10 mouse cellular contexts compared by ENCODE assay signal in genomic region chr7:130380769-130381355, GRCm38 (mm10).
DNase-seq lines count a peak whose midpoint lies in the region; ATAC-seq lines count a peak whose summit lies in the region.
"Had no signal": no experiment of that assay in that cellular context is flagged by ENCODE, and none has a peak within 500 bp of the region (broad histone marks: within the 10 kb centered on the region; RNA-seq: fewer than 3 reads in every experiment).

No protein-coding gene starts in this region.

- no peak overlapping the region for H3K27ac ChIP-seq in heart, embryonic 10.5 days
- H3K27ac ChIP-seq in forebrain, embryonic 14.5 days (ENCODE audit: low read depth, low read length): peak overlapping the region; percentile 68; the same call in 1 of the 2 replicates
- H3K27ac ChIP-seq in midbrain, embryonic 13.5 days: peak overlapping the region; percentile 59; the same call in 1 of the 2 replicates
- H3K27ac ChIP-seq: embryonic facial prominence, embryonic 12.5 days had no signal

- H3K36me3 ChIP-seq in heart, embryonic 10.5 days: peaks cover 7% of the 10 kb centered on the region; the same call in 1 of the 2 replicates
- H3K36me3 ChIP-seq in forebrain, embryonic 14.5 days (ENCODE audit: control insufficient read depth, insufficient read depth, low read length): no peaks in the 10 kb centered on the region
- no peaks in the 10 kb centered on the region for H3K36me3 ChIP-seq in midbrain, embryonic 13.5 days
- H3K36me3 ChIP-seq: embryonic facial prominence, embryonic 12.5 days had no signal

- no peak overlapping the region for H3K4me3 ChIP-seq in heart, embryonic 10.5 days
- H3K4me3 ChIP-seq in forebrain, embryonic 14.5 days (ENCODE audit: low read depth, low read length): no peak overlapping the region
- H3K4me3 ChIP-seq in midbrain, embryonic 13.5 days (replicated peaks): no peak overlapping the region
- H3K4me3 ChIP-seq: embryonic facial prominence, embryonic 12.5 days; myocyte had no signal

- no peaks in the 10 kb centered on the region for H3K9me3 ChIP-seq in heart, embryonic 10.5 days
- no peaks in the 10 kb centered on the region for H3K9me3 ChIP-seq in forebrain, embryonic 14.5 days (replicated peaks; ENCODE audit: control insufficient read depth, low read length)
- no peaks in the 10 kb centered on the region for H3K9me3 ChIP-seq in midbrain, embryonic 13.5 days

- intact Hi-C loops in left cerebral cortex, postnatal 10 days (cut with DNase I): loop anchor here (10.0 kb wide), 1 partner anchor 726 kb away; no protein-coding TSS in a partner anchor

- 0 out of 2 replicates have a peak, but pooled peaks have one; percentile 14 for ATAC-seq in forebrain, embryonic 14.5 days
- no peak; the same call in 1 of the 2 replicates for ATAC-seq in midbrain, embryonic 13.5 days

- H3K4me1 ChIP-seq in heart, embryonic 10.5 days: no peaks in the 10 kb centered on the region
- H3K4me1 ChIP-seq in forebrain, embryonic 14.5 days (ENCODE audit: control insufficient read depth, insufficient read depth, low read length): peaks cover 12% of the 10 kb centered on the region; the same call in 1 of the 2 replicates
- peaks cover 21% of the 10 kb centered on the region for H3K4me1 ChIP-seq in midbrain, embryonic 13.5 days (replicated peaks)

- no peak overlapping the region for H3K9ac ChIP-seq in forebrain, embryonic 14.5 days (ENCODE audit: low read length)
- H3K9ac ChIP-seq in midbrain, embryonic 13.5 days (replicated peaks): no peak overlapping the region
- H3K9ac ChIP-seq: embryonic facial prominence, embryonic 12.5 days had no signal

- no peaks in the 10 kb centered on the region for H3K27me3 ChIP-seq in heart, embryonic 10.5 days (ENCODE audit: insufficient read depth, poor library complexity, severe bottlenecking)
- H3K27me3 ChIP-seq in forebrain, embryonic 14.5 days (replicated peaks; ENCODE audit: control insufficient read depth, insufficient read depth, low read length): no peaks in the 10 kb centered on the region
- peaks cover 59% of the 10 kb centered on the region for H3K27me3 ChIP-seq in midbrain, embryonic 13.5 days
- H3K27me3 ChIP-seq: embryonic facial prominence, embryonic 12.5 days had no signal

- H3K4me2 ChIP-seq in forebrain, embryonic 14.5 days (ENCODE audit: low read length): no peak overlapping the region
- no peak overlapping the region for H3K4me2 ChIP-seq in midbrain, embryonic 13.5 days (replicated peaks)
- H3K4me2 ChIP-seq: embryonic facial prominence, embryonic 12.5 days had no signal

- WGBS in heart, embryonic 10.5 days: 85% methylated on average over 8 of the region's 8 CpGs
- 73% methylated on average over 8 of the region's 8 CpGs for WGBS in forebrain, embryonic 14.5 days
- WGBS in midbrain, embryonic 13.5 days: 81% methylated on average over 8 of the region's 8 CpGs

- peak; percentile 86 for DNase-seq in heart, adult 11 months
- DNase-seq in heart, embryonic 10.5 days (ENCODE audit: low spot score): no peak
- DNase-seq in ovary, postnatal 14 days (ENCODE audit: low spot score): peak; percentile 24
- no peak for DNase-seq in ovary, postnatal 10 days (ENCODE audit: low spot score)
- DNase-seq in forebrain, embryonic 14.5 days (ENCODE audit: low spot score): peak; percentile 37
- DNase-seq in left cerebral cortex, postnatal 10 days (ENCODE audit: extremely low spot score in 1 of 2, low spot score in 2 of 2): no peak
- no peak for DNase-seq in T-cell, adult 2 months (ENCODE audit: low spot score)

Comparison
In these comparisons a context has a peak if more than half of its experiments do, and no peak if none do; other contexts are left out.
1. DNase-seq: peak in heart, adult 11 months (single experiment), ovary, postnatal 14 days (single experiment) and forebrain, embryonic 14.5 days (single experiment); none in heart, embryonic 10.5 days (single experiment), ovary, postnatal 10 days (single experiment), left cerebral cortex, postnatal 10 days (0 of 2) and T-cell, adult 2 months (single experiment).